Mouse (Mus musculus) heart, postnatal 0 days (tissue): Measurements from ENCODE around the gene Ahctf1. TPM values are rescaled to one million over a fixed set of nuclear protein-coding genes. Genes with fewer than 3 reads are reported as not detected.
"Not testable (repeated sequence)": the region's sequence is repeated elsewhere in the genome, so short reads cannot be mapped to it uniquely, and the experiment has no call there.

Experiments
- ATAC-seq: fragments of 200-750 bp; cut with Nextera tagmentation; 2 replicates; pipeline ENCODE4 v1.8.0; 2017; ENCODE audit warnings: low read depth, moderate number of reproducible peaks, moderate library complexity; ENCODE audit not compliant: insufficient read depth
- DNase-seq: peaks from one replicate; pipeline ENCODE4 v3.0.0-alpha.2; 2016; ENCODE audit warnings: low spot score
- H3K27ac ChIP-seq: fragments of 300-500 bp; sonication (generic); 2 replicates; pipeline ENCODE4 v1.5.1; 2014; ENCODE audit warnings: low read depth, mild to moderate bottlenecking
- H3K27me3 ChIP-seq: fragments of 300-500 bp; sonication (generic); 2 replicates; pipeline ENCODE4 v1.6.1; 2014; ENCODE audit warnings: low read length, mixed read lengths; ENCODE audit not compliant: control insufficient read depth, insufficient read depth
- H3K36me3 ChIP-seq: fragments of 300-500 bp; sonication (generic); replicated peaks from 2 replicates; pipeline ENCODE4 v1.6.1; 2014; ENCODE audit warnings: low read length, mixed read lengths; ENCODE audit not compliant: control insufficient read depth, insufficient read depth
- H3K4me1 ChIP-seq: fragments of 300-500 bp; sonication (generic); 2 replicates; pipeline ENCODE4 v1.6.1; 2014; ENCODE audit warnings: antibody characterized with exemption; ENCODE audit not compliant: control insufficient read depth, insufficient read depth
- H3K4me2 ChIP-seq: fragments of 300-500 bp; sonication (generic); 2 replicates; pipeline ENCODE4 v1.6.1; 2014; ENCODE audit warnings: low read depth, mild to moderate bottlenecking, low read length, moderate library complexity
- H3K4me3 ChIP-seq: fragments of 300-500 bp; sonication (generic); 2 replicates; pipeline ENCODE4 v1.5.1; 2014; ENCODE audit warnings: low read depth, low read length
- H3K9ac ChIP-seq: fragments of 300-500 bp; sonication (generic); replicated peaks from 2 replicates; pipeline ENCODE4 v1.6.1; 2014; ENCODE audit warnings: low read depth, low read length, mixed read lengths
- H3K9me3 ChIP-seq: fragments of 300-500 bp; sonication (generic); replicated peaks from 2 replicates; pipeline ENCODE4 v1.6.1; 2016; ENCODE audit warnings: low read length; ENCODE audit not compliant: control insufficient read depth
- CTCF ChIP-seq: IDR thresholded peaks from 2 replicates; pipeline ENCODE4 v1.5.1; 2016; ENCODE audit warnings: antibody characterized with exemption, control low read depth, low read depth
- EP300 ChIP-seq: IDR thresholded peaks from 2 replicates; pipeline ENCODE4 v1.6.1; 2016; ENCODE audit warnings: antibody characterized with exemption, low read depth
- WGBS: fragments of 180-500 bp; shearing (Covaris S2); extraction: QIAGEN DNeasy Blood & Tissue Kit; methylation state at CpG from one replicate; pipeline ENCODE4 v1.1.7; 2014; 5-methylcytosine and 5-hydroxymethylcytosine counted together
- polyA plus RNA-seq: library from polyadenylated mRNA; unstranded; fragments of >200 nt; fragmentation: Nextera tagmentation; extraction: Ambion mirVana; gene quantifications from 2 replicates; pipeline ENCODE4 v1.2.1, GENCODE M21; 2015
- total RNA-seq: library from RNA; depleted of rRNA; stranded (reverse); fragments of >200 nt; gene quantifications from 2 replicates; pipeline ENCODE4 v1.2.3, GENCODE M21; 2014; ENCODE audit warnings: low replicate concordance

Ahctf1 gene
- total and polyA plus RNA-seq, 2 experiments from 2014 or later: 8.0 to 20.9 TPM

DNA sequence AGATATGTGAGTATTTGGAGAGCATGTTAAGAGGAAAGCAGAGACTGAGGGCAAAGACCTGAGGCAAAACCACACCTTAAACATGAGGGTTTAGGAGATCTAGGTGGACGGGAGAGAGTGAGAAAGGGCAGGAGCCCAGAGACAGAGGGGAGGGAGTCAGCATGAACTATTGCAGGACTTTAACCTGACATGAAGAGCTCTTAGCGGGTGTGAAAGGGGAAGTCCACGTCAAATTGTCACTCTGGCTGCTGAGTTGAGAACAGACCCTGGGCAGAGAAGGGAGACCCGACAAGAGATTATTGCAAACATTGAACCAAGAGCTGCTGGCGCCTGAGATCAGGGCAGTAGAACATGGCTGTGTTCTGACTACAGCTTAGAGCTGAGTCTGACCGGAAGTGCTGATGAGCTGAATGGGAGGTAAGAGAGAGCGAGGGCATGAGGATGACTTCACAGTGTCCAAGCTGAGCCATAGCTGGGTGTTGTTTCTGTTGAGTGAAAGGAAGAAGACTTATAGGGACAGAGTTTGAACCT lies 29.3 kb upstream of the Ahctf1 start:
- H3K27ac ChIP-seq: no peak overlapping the region
- no peak overlapping the region for H3K4me3 ChIP-seq
- TF ChIP-seq CTCF: no peak
- no peak for TF ChIP-seq EP300
- H3K27me3 ChIP-seq: no peaks in the 10 kb centered on the region
- no peak overlapping the region for H3K4me2 ChIP-seq
- no peaks in the 10 kb centered on the region for H3K4me1 ChIP-seq
- no peak overlapping the region for H3K9ac ChIP-seq
- 0 out of 2 replicates have a peak, but pooled peaks cover 9% of the 10 kb centered on the region for H3K9me3 ChIP-seq
- ATAC-seq (no peak), DNase-seq (no peak)
- no peaks in the 10 kb centered on the region for H3K36me3 ChIP-seq
- 60% methylated on average over 7 of the region's 7 CpGs for WGBS

DNA sequence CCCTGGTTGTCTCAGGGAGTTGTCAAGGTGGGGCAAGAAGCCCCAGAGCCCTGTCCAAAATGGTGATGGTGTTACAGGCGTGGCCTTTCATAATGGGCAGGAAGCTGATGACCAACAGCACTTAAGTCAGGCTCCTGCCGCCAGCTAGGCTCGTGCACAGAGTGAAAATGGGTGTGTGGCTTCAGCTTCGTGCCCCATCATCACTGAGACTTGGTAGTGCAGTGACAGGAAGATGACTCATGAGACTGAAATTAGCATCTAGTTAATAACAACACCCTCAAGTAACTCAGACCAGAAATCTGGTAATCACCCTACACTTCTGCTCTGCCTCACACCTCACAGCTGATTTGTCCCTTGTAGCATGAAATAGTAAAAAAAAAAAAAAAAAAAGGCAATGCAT lies 25.4 kb upstream of the Ahctf1 start:
- H3K36me3 ChIP-seq: no peaks in the 10 kb centered on the region
- DNase-seq (no peak), ATAC-seq (no peak)
- TF ChIP-seq EP300 (no peak), CTCF (no peak)
- WGBS: 47% methylated on average over 4 of the region's 4 CpGs
- H3K9me3 ChIP-seq: no peaks in the 10 kb centered on the region
- no peak overlapping the region for H3K4me2 ChIP-seq
- no peaks in the 10 kb centered on the region for H3K4me1 ChIP-seq
- H3K27ac ChIP-seq: no peak overlapping the region
- no peaks in the 10 kb centered on the region for H3K27me3 ChIP-seq
- no peak overlapping the region for H3K4me3 ChIP-seq
- no peak overlapping the region for H3K9ac ChIP-seq

DNA sequence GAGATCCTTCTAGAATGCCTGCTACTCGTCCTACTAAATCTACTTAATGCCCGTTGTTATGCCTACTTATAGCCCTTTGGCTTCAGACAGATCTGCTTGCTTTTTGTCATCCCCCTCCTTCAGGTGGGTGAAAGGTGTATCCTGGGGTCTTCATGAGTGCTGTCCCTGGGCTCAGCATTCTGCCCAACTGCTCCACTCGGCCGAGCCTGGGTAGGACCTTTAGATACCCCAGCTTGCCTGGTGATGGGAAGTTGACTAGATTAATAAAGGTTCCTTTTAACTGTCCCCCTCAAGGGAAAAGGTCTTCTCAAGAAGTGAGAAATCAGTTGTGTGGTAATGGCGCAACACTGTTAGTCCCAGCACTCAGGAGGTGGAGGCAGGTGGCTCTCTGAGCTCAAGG lies 24.6 kb upstream of the Ahctf1 start:
- H3K4me2 ChIP-seq: no peak overlapping the region
- no peaks in the 10 kb centered on the region for H3K36me3 ChIP-seq
- no peak overlapping the region for H3K9ac ChIP-seq
- DNase-seq (no peak), ATAC-seq (no peak)
- H3K4me3 ChIP-seq: no peak overlapping the region
- TF ChIP-seq EP300 (no peak), CTCF (no peak)
- WGBS: 84% methylated on average over 5 of the region's 5 CpGs
- no peaks in the 10 kb centered on the region for H3K9me3 ChIP-seq
- no peak overlapping the region for H3K27ac ChIP-seq
- H3K4me1 ChIP-seq: no peaks in the 10 kb centered on the region
- H3K27me3 ChIP-seq: no peaks in the 10 kb centered on the region

DNA sequence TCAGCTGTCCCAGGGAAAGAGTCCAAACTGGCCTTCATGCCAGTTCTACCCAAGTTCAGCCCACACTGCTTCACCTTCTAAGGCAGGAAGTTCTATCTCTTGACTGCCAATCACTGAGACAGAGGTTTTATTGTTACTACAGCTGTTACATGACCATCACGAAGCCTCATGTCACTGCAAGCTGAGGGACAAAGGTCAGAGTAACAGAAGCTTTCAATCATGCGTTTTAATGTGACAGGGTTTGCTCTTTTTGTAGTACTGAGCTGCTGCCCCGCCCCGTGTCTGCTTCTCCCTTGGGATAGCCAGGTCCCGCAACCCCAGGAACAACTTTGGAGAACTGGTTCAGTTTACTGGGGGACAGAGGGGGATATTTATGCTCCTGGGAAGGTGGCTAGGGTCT lies 21.1 kb upstream of the Ahctf1 start:
- H3K4me1 ChIP-seq: no peaks in the 10 kb centered on the region
- ATAC-seq (no peak), DNase-seq (no peak)
- 74% methylated on average over 5 of the region's 5 CpGs for WGBS
- no peaks in the 10 kb centered on the region for H3K27me3 ChIP-seq
- H3K27ac ChIP-seq: no peak overlapping the region
- no peaks in the 10 kb centered on the region for H3K36me3 ChIP-seq
- H3K9me3 ChIP-seq: no peaks in the 10 kb centered on the region
- no peak overlapping the region for H3K9ac ChIP-seq
- no peak overlapping the region for H3K4me2 ChIP-seq
- H3K4me3 ChIP-seq: no peak overlapping the region
- TF ChIP-seq EP300 (no peak), CTCF (no peak)

DNA sequence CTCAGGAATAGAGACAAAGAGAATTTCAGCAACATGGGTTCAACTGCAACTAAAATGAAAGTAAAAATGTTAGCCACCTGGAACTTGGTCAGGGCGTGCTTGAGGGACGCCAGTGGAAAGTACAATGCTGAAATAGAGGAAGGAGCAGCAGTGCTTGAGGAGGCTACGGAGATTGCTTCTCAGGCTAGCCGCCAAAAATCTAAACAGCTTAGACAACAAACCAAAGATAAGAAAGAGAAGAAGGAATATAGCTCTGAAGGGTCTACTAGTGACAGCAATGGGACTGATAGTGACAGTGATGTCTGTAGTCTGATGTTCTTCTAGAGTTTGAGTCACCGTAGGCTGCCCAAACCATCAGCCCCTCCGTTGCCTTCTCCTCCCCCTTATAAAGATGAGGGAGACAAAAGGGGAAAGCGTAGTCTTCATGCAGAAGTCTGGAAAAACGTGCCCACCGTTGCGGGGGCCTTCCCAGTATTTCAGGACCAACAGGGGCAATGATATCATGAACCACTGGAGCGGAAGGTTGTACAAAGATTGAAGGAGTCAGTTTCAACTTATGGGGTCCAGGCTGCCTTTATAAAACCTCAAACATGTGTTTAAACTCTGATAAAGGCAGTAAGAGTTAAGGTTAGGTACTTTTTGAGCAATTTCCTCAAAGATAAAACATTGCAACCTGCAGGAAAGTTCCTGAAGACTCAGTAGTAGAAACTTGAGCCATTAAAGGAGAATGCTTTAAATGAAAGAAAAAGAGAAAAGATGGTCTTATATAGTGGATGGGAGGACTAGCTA lies 15.2 kb upstream of the Ahctf1 start:
- not testable (repeated sequence) for ATAC-seq, DNase-seq, H3K36me3 ChIP-seq, H3K27me3 ChIP-seq, H3K4me1 ChIP-seq, H3K9ac ChIP-seq, H3K4me3 ChIP-seq, H3K4me2 ChIP-seq, H3K27ac ChIP-seq, H3K9me3 ChIP-seq
- WGBS: 87% methylated on average over 11 of the region's 11 CpGs

DNA sequence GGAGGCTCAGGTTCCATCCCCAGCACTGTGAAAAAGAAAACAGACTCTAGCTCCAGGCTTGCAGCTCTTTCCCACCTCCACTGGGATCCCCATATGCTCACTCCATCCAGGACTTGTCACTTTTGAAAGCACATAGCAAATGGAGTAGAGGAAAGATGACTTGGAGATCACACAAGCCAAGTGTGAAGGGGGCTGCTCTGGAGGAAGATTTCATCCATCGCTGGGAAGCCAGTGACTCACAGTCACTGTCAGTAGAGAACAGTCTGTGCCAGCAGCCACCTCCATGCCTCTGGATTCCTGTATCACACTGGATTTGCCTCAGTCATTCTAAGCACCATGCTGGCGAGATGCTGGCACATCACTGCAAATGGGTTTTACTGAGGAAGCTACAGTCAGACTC lies 11.1 kb upstream of the Ahctf1 start:
- no peak for DNase-seq
- TF ChIP-seq EP300 (no peak), CTCF (no peak)

More for the DNA sequence above, 11.1 kb upstream of the Ahctf1 start:
- Histone ChIP-seq H3K9ac (no peak overlapping the region), H3K4me2 (no peak overlapping the region), H3K27ac (no peak overlapping the region), H3K27me3 (no peaks in the 10 kb centered on the region), H3K36me3 (no peaks in the 10 kb centered on the region), H3K9me3 (no peaks in the 10 kb centered on the region; the same call in 1 of the 2 replicates), H3K4me3 (no peak overlapping the region), H3K4me1 (no peaks in the 10 kb centered on the region)
- ATAC-seq: no peak
- 77% methylated on average over 2 of the region's 2 CpGs for WGBS
